Mouse (Mus musculus) kidney, embryonic 16.5 days (tissue): ENCODE results near the gene Daam1. TPM values are rescaled to one million over a fixed set of nuclear protein-coding genes. Genes with fewer than 3 reads are reported as not detected.
A peak's percentile ranks its signal among the peaks of the same experiment; 100 is the strongest.

Experiments used
- ATAC-seq: fragments of 200-750 bp; cut with Nextera tagmentation; 2 replicates; pipeline ENCODE4 v1.8.0; 2017; ENCODE audit warnings: moderate TSS enrichment; ENCODE audit not compliant: low FRiP score, low TSS enrichment
- H3K27ac ChIP-seq: fragments of 300-500 bp; sonication (generic); 2 replicates; pipeline ENCODE4 v1.5.1; 2014; ENCODE audit warnings: low read length
- H3K27me3 ChIP-seq: fragments of 300-500 bp; sonication (generic); 2 replicates; pipeline ENCODE4 v1.6.1; 2014; ENCODE audit warnings: low read length, control low read depth, mixed read lengths; ENCODE audit not compliant: insufficient read depth
- H3K36me3 ChIP-seq: fragments of 300-500 bp; sonication (generic); 2 replicates; pipeline ENCODE4 v1.6.1; 2014; ENCODE audit warnings: low read length, control low read depth, mixed read lengths; ENCODE audit not compliant: insufficient read depth
- H3K4me1 ChIP-seq: fragments of 300-500 bp; sonication (generic); 2 replicates; pipeline ENCODE4 v1.6.1; 2014; ENCODE audit warnings: low read length, control low read depth, mixed read lengths; ENCODE audit not compliant: insufficient read depth
- H3K4me2 ChIP-seq: fragments of 300-500 bp; sonication (generic); replicated peaks from 2 replicates; pipeline ENCODE4 v1.6.1; 2014; ENCODE audit warnings: low read depth, low read length
- H3K4me3 ChIP-seq: fragments of 300-500 bp; sonication (generic); 2 replicates; pipeline ENCODE4 v1.5.1; 2014; ENCODE audit warnings: mild to moderate bottlenecking, low read length
- H3K9ac ChIP-seq: fragments of 300-500 bp; sonication (generic); replicated peaks from 2 replicates; pipeline ENCODE4 v1.6.1; 2014; ENCODE audit warnings: low read length
- H3K9me3 ChIP-seq: fragments of 300-500 bp; sonication (generic); 2 replicates; pipeline ENCODE4 v1.6.1; 2016; ENCODE audit warnings: low read length, control low read depth
- WGBS: fragments of 180-500 bp; shearing (Covaris S2); extraction: QIAGEN DNeasy Blood & Tissue Kit; methylation state at CpG from one replicate; pipeline ENCODE4 v1.1.7; 2014; 5-methylcytosine and 5-hydroxymethylcytosine counted together
- polyA plus RNA-seq: library from polyadenylated mRNA; unstranded; fragments of >200 nt; fragmentation: Nextera tagmentation; extraction: Ambion mirVana; gene quantifications from 2 replicates; pipeline ENCODE4 v1.2.1, GENCODE M21; 2015

The Daam1 gene
- polyA plus RNA-seq, 1 experiment from 2014 or later: 8.6 TPM

GRCm38 (mm10) chr12:71852678-71853077 is 21.8 kb downstream of the Daam1 start:
- whole genome bisulfite sequencing: 64% methylated on average over 7 of the region's 7 CpGs
- no peaks in the 10 kb centered on the region for H3K9me3 ChIP-seq
- peaks cover 17% of the 10 kb centered on the region for H3K4me1 ChIP-seq
- no peaks in the 10 kb centered on the region for H3K36me3 ChIP-seq
- ATAC-seq: no peak
- H3K4me3 ChIP-seq: no peak overlapping the region
- H3K4me2 ChIP-seq: no peak overlapping the region
- no peak overlapping the region for H3K27ac ChIP-seq
- H3K9ac ChIP-seq: no peak overlapping the region
- H3K27me3 ChIP-seq: no peaks in the 10 kb centered on the region

GRCm38 (mm10) chr12:71853694-71854093 is 22.8 kb downstream of the Daam1 start:
- H3K4me1 ChIP-seq: peaks cover 16% of the 10 kb centered on the region
- no peak overlapping the region for H3K27ac ChIP-seq
- H3K9me3 ChIP-seq: no peaks in the 10 kb centered on the region
- no peak overlapping the region for H3K9ac ChIP-seq
- no peaks in the 10 kb centered on the region for H3K27me3 ChIP-seq
- H3K36me3 ChIP-seq: no peaks in the 10 kb centered on the region
- ATAC-seq: no peak
- 79% methylated on average over 3 of the region's 3 CpGs for WGBS
- H3K4me2 ChIP-seq: no peak overlapping the region
- no peak overlapping the region for H3K4me3 ChIP-seq

GRCm38 (mm10) chr12:71854191-71854590 is 23.3 kb downstream of the Daam1 start:
- no peaks in the 10 kb centered on the region for H3K9me3 ChIP-seq
- no peaks in the 10 kb centered on the region for H3K27me3 ChIP-seq
- no peak overlapping the region for H3K27ac ChIP-seq
- H3K4me3 ChIP-seq: no peak overlapping the region
- no peak; the same call in 1 of the 2 replicates for ATAC-seq
- H3K4me1 ChIP-seq: peaks cover 16% of the 10 kb centered on the region
- H3K36me3 ChIP-seq: no peaks in the 10 kb centered on the region
- no peak overlapping the region for H3K9ac ChIP-seq
- 54% methylated on average over 6 of the region's 6 CpGs for WGBS
- no peak overlapping the region for H3K4me2 ChIP-seq

GRCm38 (mm10) chr12:71855730-71856479 is 25.0 kb downstream of the Daam1 start:
- no peaks in the 10 kb centered on the region for H3K36me3 ChIP-seq
- ATAC-seq: peak; percentile 80
- H3K4me1 ChIP-seq: peaks cover 16% of the 10 kb centered on the region
- WGBS: 22% methylated on average over 10 of the region's 10 CpGs
- H3K9ac ChIP-seq: no peak overlapping the region
- peak overlapping the region; percentile 47; the same call in 1 of the 2 replicates for H3K27ac ChIP-seq
- H3K4me2 ChIP-seq: 0 out of 2 replicates have a peak overlapping the region, but pooled peaks have one; percentile 9
- no peaks in the 10 kb centered on the region for H3K27me3 ChIP-seq
- H3K9me3 ChIP-seq: no peaks in the 10 kb centered on the region
- no peak overlapping the region for H3K4me3 ChIP-seq

GRCm38 (mm10) chr12:71856480-71856754 is 25.5 kb downstream of the Daam1 start:
- no peak for ATAC-seq
- Histone ChIP-seq H3K4me3 (no peak overlapping the region), H3K4me2 (no peak overlapping the region), H3K9me3 (no peaks in the 10 kb centered on the region), H3K4me1 (peaks cover 16% of the 10 kb centered on the region), H3K27ac (no peak overlapping the region), H3K9ac (no peak overlapping the region), H3K27me3 (no peaks in the 10 kb centered on the region), H3K36me3 (no peaks in the 10 kb centered on the region)

- WGBS: 76% methylated on average over 5 of the region's 5 CpGs
- H3K27ac ChIP-seq: no peak overlapping the region
- no peak overlapping the region for H3K4me2 ChIP-seq
- no peak overlapping the region for H3K9ac ChIP-seq
- ATAC-seq: no peak
- peaks cover 27% of the 10 kb centered on the region for H3K4me1 ChIP-seq
- no peak overlapping the region for H3K4me3 ChIP-seq
- H3K27me3 ChIP-seq: no peaks in the 10 kb centered on the region
- H3K36me3 ChIP-seq: no peaks in the 10 kb centered on the region
- H3K9me3 ChIP-seq: no peaks in the 10 kb centered on the region
Measured at GRCm38 (mm10) chr12:71859096-71859495, 28.2 kb downstream of the Daam1 start.

GRCm38 (mm10) chr12:71863846-71864543 is 33.1 kb downstream of the Daam1 start:
- H3K27me3 ChIP-seq: no peaks in the 10 kb centered on the region
- peaks cover 32% of the 10 kb centered on the region for H3K4me1 ChIP-seq
- H3K36me3 ChIP-seq: no peaks in the 10 kb centered on the region
- no peak overlapping the region for H3K9ac ChIP-seq
- H3K27ac ChIP-seq: no peak overlapping the region
- WGBS: 38% methylated on average over 10 of the region's 10 CpGs
- no peaks in the 10 kb centered on the region for H3K9me3 ChIP-seq
- H3K4me3 ChIP-seq: no peak overlapping the region
- no peak overlapping the region; the same call in 1 of the 2 replicates for H3K4me2 ChIP-seq
- peak; percentile 46; the same call in 1 of the 2 replicates for ATAC-seq

- Histone ChIP-seq H3K27ac (no peak overlapping the region), H3K4me3 (no peak overlapping the region), H3K36me3 (no peaks in the 10 kb centered on the region), H3K4me2 (no peak overlapping the region), H3K9me3 (no peaks in the 10 kb centered on the region), H3K27me3 (no peaks in the 10 kb centered on the region), H3K9ac (no peak overlapping the region), H3K4me1 (peaks cover 32% of the 10 kb centered on the region)
- no peak for ATAC-seq
- WGBS: 42% methylated on average over 3 of the region's 3 CpGs
Measured at GRCm38 (mm10) chr12:71864544-71864897, 33.6 kb downstream of the Daam1 start.

GRCm38 (mm10) chr12:71865937-71866336 is 35.1 kb downstream of the Daam1 start:
- Histone ChIP-seq H3K27ac (no peak overlapping the region), H3K9me3 (no peaks in the 10 kb centered on the region), H3K4me1 (peaks cover 32% of the 10 kb centered on the region), H3K9ac (no peak overlapping the region), H3K4me2 (no peak overlapping the region), H3K4me3 (no peak overlapping the region), H3K27me3 (no peaks in the 10 kb centered on the region), H3K36me3 (no peaks in the 10 kb centered on the region)
- ATAC-seq: no peak
- WGBS: 83% methylated on average over 3 of the region's 3 CpGs
